Mouse (Mus musculus): Measurements from ENCODE around the gene Usp36. TPM values are rescaled to one million over a fixed set of nuclear protein-coding genes. Genes with fewer than 3 reads are reported as not detected.

Usp36 gene
- total RNA-seq, 2 experiments from 2014 or later, result 4.4 to 4.9 TPM

DNA sequence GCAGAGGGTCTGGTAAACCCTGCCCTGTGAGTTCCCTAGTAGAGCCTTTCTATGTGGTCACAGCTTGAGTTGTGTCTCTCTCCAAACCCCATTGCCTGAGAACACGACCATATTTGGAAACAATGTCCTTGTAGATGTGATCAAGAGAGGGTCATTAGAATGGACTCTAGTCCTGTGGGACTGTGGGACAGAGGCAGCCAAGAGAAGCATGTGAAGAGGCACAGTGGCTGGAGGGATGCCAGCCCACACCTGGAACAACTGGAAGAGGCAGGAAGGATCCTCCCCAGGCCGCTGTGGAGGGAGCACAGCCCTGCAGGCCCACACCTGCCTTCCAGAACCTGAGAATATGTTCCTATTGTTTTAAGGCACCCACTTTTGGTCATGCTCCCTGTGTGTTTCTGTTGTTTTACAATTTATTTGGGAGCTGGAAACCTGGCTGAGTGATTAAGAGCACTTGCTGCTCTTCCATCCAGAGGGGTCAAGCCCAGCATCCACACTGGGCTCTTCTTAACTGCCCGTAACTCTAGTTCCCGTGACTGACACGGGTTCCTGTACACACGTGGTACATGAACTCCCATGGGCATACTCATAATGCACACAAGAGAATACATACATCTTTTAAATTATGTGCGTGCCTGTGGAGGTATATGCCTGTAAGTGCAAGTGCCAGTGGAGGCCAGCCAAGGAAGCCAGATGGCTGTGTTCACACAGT lies 36.4 kb downstream of the Usp36 start:
- peak; percentile 6; the same call in 1 of the 2 replicates for ATAC-seq (ENCODE audit: poor library complexity, severe bottlenecking)

DNA sequence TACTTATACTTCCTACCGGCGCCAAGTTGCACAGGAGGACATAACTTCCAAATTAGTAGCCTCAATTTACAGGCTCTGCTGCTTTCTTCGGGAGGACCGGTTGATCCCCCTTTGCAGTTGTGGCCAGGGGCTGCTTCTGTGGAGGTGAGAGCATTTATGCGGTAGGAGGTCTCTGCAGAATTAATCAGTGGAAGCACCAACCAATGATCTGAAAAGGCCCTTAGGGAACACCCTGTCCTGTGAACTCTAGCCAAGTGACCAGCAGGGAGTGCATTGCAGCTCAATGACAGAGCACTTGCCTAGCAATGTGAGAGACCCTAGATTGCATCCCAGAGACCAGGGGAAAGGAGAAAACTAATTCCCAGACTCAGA lies 41.0 kb downstream of the Usp36 start:
- peak; percentile 12 for ATAC-seq (ENCODE audit: poor library complexity, severe bottlenecking)

GRCm38 (mm10) chr11:118248150-118249011 lies 41.7 kb downstream of the Usp36 start, which contains the start of gene Cyth1:
TSS of gene Cyth1 (minus strand) at chr11:118248592.
- ATAC-seq (ENCODE audit: poor library complexity, severe bottlenecking), result peak; percentile 86

DNA sequence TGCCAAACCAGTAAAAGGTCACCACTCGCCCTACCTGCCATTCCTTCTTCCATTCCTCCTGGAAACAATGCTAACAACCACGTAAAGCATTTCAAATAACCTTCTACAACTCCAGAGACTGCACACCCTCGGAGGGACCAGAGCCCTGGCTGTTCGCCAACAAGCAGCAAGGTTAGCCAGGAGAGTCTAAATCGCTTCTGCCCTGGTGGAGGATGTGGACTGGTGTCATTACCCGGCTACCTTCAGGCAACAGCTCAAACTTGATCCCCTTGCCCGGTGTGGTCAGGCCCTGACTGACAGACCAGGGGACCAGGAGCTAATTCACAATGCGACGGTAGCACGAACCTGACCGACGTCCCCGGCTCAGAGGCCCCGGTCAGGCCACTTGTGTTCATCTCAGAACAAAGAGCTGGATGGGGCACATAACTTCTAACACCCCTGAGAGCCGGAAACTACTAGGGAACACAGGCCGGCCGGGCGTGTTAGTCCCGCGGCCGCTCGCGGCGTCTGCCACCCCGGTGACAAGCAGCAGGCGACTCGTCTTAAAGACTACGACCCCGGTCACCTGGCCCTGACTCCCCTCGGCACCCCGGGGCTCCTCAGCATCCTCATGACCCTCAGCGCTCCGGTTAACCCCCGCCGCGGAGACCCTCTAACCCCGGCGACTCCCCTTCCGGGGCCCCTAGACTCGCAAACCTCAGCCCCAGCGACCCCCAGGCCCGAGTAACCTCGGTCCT lies 42.5 kb downstream of the Usp36 start:
- peak; percentile 17; the same call in 1 of the 2 replicates for ATAC-seq (ENCODE audit: poor library complexity, severe bottlenecking)

DNA sequence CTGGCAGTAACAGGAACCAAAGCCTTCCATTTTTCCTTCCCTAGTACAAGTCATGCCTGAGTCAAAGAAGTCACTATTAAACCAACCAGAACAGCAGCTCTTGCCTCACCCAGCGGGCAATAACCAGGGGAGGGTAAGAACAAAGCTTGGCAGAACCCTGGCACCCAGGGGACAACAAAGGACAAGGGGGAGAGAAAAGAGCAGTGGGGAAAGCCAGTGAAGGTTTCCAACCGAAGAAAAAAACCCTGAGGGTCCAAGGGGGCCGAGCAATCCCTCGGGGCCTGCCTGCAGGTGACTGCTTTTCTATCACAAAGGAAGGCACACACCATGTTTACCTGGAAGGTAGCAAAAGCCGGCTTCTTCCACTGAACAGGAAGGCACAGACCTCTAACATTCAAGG lies 43.3 kb downstream of the Usp36 start:
- ATAC-seq (ENCODE audit: poor library complexity, severe bottlenecking), result no peak

- ATAC-seq (ENCODE audit: poor library complexity, severe bottlenecking), result no peak
Observed at GRCm38 (mm10) chr11:118245130-118245529, 44.9 kb downstream of the Usp36 start.

GRCm38 (mm10) chr11:118243627-118244261 lies 46.3 kb downstream of the Usp36 start:
- ATAC-seq (ENCODE audit: poor library complexity, severe bottlenecking), result no peak

DNA sequence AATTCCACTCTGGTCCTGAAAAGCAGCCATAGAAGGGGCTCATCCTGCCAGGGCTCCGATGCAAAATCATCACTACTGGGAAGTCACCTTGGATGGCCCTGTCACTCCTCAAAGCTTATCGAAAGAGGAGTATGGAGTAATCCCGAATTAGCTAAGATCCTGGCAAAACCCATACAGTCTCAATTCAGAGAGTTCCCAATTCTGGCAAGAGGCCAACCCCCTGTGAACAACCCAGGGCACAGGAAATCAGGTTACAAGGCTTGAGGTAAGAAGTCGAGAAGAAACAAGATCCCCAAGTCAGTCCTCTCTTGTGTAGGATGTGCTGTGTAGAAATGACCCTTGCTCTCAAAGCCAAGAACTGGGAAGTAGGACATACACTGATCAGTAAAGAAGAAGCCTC lies 47.5 kb downstream of the Usp36 start:
- ATAC-seq (ENCODE audit: poor library complexity, severe bottlenecking), result no peak

GRCm38 (mm10) chr11:118240388-118240787 lies 49.7 kb downstream of the Usp36 start:
- no peak for ATAC-seq (ENCODE audit: poor library complexity, severe bottlenecking)

GRCm38 (mm10) chr11:118239281-118240198 lies 50.5 kb downstream of the Usp36 start:
- no peak for ATAC-seq (ENCODE audit: poor library complexity, severe bottlenecking)

GRCm38 (mm10) chr11:118236520-118237190 lies 53.4 kb downstream of the Usp36 start:
- peak; percentile 28 for ATAC-seq (ENCODE audit: poor library complexity, severe bottlenecking)

DNA sequence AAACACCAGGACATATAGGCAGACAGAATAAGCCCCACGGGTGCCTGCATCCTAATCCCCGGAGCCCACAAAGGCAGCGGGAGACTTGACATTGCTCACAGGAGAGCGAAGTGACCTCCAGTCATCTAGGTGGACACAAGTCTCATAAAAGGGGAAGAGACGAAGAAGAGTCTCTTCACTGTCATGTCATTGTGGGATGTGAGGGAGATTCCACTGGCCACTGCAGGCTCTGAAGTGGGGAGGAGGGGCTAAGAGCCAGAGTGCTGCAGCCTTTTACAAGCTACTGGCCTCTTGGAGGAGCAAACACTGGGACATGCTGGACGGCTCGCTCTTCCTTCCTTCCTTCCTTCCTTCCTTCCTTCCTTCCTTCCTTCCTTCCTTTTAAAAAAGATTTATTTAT lies 55.1 kb downstream of the Usp36 start:
- peak; percentile 59 for ATAC-seq (ENCODE audit: poor library complexity, severe bottlenecking)

DNA sequence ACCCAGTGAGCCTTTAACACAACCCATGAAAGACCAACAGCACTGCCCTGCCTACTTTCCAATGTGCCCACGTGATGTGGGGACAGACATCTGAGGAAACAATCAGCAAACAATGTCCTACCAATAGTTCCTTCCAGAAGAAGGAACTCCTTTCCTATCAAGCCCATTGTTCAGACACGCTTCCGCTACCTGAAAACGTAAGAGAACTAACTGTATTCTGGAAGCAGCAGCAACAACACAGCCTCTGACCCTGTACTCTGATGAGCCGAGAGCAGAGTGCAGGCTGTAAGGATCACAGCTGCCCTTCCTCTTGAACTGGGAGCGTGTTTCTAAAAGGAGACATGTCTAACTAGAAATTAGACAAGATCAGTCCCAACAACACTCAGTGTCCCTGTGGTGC lies 55.5 kb downstream of the Usp36 start:
- ATAC-seq (ENCODE audit: poor library complexity, severe bottlenecking), result peak; percentile 36

- ATAC-seq (ENCODE audit: poor library complexity, severe bottlenecking), result no peak
Observed at GRCm38 (mm10) chr11:118233924-118234323, 56.1 kb downstream of the Usp36 start.

DNA sequence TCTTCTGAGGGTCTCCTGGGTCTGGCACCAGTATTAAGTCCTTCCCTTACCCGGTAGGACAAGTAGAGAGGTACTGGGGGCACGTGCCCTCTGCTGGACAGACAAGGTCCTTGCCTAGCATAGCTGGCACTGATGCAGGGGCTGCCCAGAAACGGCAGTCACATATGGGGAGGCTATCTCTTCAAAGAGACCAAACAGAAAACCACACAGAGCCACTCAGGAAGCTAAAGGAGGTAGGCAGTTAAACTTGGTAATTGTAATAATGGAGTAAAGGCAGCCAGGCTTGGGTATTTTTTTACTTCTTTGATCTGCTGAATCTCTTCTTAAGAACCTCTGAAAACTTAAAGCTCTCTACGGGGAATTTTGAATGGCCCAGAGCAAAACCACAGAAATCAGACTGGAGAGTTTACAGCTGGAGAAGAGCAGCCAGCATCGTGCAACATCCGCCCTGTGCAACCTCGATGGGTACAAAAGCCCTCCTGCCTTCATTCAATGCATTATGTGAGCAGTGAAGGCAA lies 57.7 kb downstream of the Usp36 start:
- peak; percentile 69 for ATAC-seq (ENCODE audit: poor library complexity, severe bottlenecking)

GRCm38 (mm10) chr11:118229941-118230340 lies 60.1 kb downstream of the Usp36 start:
- no peak for ATAC-seq (ENCODE audit: poor library complexity, severe bottlenecking)

DNA sequence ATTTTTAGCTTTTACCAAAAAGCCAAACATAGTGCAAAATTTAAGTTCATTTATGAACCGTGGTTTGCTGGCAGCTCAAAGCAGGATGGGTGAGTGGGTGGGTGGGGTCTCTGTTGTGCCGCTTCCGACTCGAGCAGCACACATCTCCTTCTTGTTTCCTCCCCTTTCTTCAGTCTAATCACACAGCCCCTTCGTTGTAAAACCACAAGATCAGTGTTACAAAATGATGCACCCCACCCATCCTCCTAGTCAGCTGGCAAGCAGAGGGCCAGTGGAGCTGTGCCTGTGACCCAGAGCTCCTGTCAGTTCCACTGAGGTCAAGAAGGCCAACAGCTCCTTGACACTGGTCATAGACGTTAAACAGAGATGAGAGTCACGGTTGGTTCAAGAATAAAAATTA lies 62.4 kb downstream of the Usp36 start:
- peak; percentile 73 for ATAC-seq (ENCODE audit: poor library complexity, severe bottlenecking)

GRCm38 (mm10) chr11:118226850-118227249 lies 63.2 kb downstream of the Usp36 start:
- peak; percentile 7; the same call in 1 of the 2 replicates for ATAC-seq (ENCODE audit: poor library complexity, severe bottlenecking)

DNA sequence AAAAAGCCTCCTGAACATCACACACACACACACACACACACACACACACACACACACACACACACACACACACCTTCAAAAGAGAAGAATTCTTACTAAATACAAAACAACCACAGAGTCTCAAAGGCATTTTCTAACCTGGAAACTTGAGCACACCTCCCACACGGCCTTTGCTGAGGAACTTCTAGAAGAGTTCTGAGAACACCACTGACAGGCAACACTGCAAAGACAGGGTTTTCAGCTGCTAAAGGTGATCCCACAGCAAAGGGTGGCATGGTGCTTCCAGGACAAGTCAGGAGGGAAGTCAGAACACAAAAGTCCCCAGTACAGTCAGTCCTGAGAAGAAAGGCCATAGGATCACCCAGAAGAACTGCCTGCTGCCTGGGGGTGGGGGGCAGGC lies 64.2 kb downstream of the Usp36 start:
- ATAC-seq (ENCODE audit: poor library complexity, severe bottlenecking), result no peak

Measured in megakaryocyte, adult 5-6 weeks (primary cell).